Mouse (Mus musculus) inflammation-experienced regulatory T-cells (primary cell): ENCODE results near the gene Fermt3. TPM values are rescaled to one million over a fixed set of nuclear protein-coding genes. Genes with fewer than 3 reads are reported as not detected.

Experiments
- polyA plus RNA-seq, 2 experiments: library from polyadenylated mRNA; unstranded; fragments of 100-300 nt; shearing (Covaris generic); gene quantifications; one replicate each; pipeline ENCODE4 v1.2.1; 2017

Fermt3 gene
- 100 to 1,000 TPM; 341 to 346 TPM for polyA plus RNA-seq

GRCm38 (mm10) chr19:7019191-7019590 is at the start of gene Fermt3:
Gene Fermt3, minus strand, starts transcription at chr19:7019469.

GRCm38 (mm10) chr19:7056248-7057087 is 37.2 kb upstream of the Fermt3 start, which contains the start of gene Macrod1:
Gene Macrod1, plus strand, starts transcription at chr19:7056810.

GRCm38 (mm10) chr19:7039841-7040636 is 20.8 kb upstream of the Fermt3 start, which contains the start of gene Stip1:
Gene Stip1, minus strand, starts transcription at chr19:7039967.

GRCm38 (mm10) chr19:6996006-6996405 is 23.3 kb downstream of the Fermt3 start, which contains the start of the genes Nudt22 and Trpt1:
Gene Nudt22, minus strand, starts transcription at chr19:6996117.
Gene Trpt1, plus strand, starts transcription at chr19:6996131.

GRCm38 (mm10) chr19:6992011-6992858 is 27.0 kb downstream of the Fermt3 start, which contains the start of gene Dnajc4:
Gene Dnajc4, minus strand, starts transcription at chr19:6992572.

GRCm38 (mm10) chr19:6987061-6987903 is 32.0 kb downstream of the Fermt3 start, which contains the start of gene Vegfb:
Gene Vegfb, minus strand, starts transcription at chr19:6987651.

GRCm38 (mm10) chr19:6980381-6981093 is 38.7 kb downstream of the Fermt3 start, which contains the start of gene Fkbp2:
Gene Fkbp2, minus strand, starts transcription at chr19:6980501.

GRCm38 (mm10) chr19:6975537-6976521 is 43.4 kb downstream of the Fermt3 start, which contains the start of gene Plcb3:
Gene Plcb3, minus strand, starts transcription at chr19:6976470.

GRCm38 (mm10) chr19:6974211-6975205 is 44.8 kb downstream of the Fermt3 start, which contains the start of gene Ppp1r14b:
Gene Ppp1r14b, plus strand, starts transcription at chr19:6974968.

Other genes with a start within 250 kb of the Fermt3 start
- 10 to 100 TPM; 50.1 to 58.1 TPM for gene Rps6ka4, start 178.8 kb downstream of the Fermt3 start, polyA plus RNA-seq
- 10 to 100 TPM; 41.3 to 59.0 TPM for gene Ccdc88b, start 161.3 kb downstream of the Fermt3 start, polyA plus RNA-seq
- 100 to 1,000 TPM; 141 to 157 TPM for gene Trmt112, start 109.8 kb downstream of the Fermt3 start, polyA plus RNA-seq
- gene Prdx5, start 109.4 kb downstream of the Fermt3 start, polyA plus RNA-seq, result 100 to 1,000 TPM; 238 to 261 TPM
- 10 to 100 TPM; 25.6 to 26.6 TPM for gene Esrra, start 97.7 kb downstream of the Fermt3 start, polyA plus RNA-seq
- gene Catsperz, start 94.1 kb downstream of the Fermt3 start, polyA plus RNA-seq, result not detected
- not detected for gene Kcnk4, start 85.0 kb downstream of the Fermt3 start, polyA plus RNA-seq
- gene Bad, start 77.6 kb downstream of the Fermt3 start, polyA plus RNA-seq, result 10 to 100 TPM; 32.4 to 39.4 TPM
- gene Gpr137, start 77.0 kb downstream of the Fermt3 start, polyA plus RNA-seq, result 10 to 100 TPM; 14.2 to 14.5 TPM
- gene Ppp1r14b, start 44.5 kb downstream of the Fermt3 start, polyA plus RNA-seq, result 100 to 1,000 TPM; 164 to 215 TPM
- 10 to 100 TPM; 38.5 to 43.6 TPM for gene Plcb3, start 43.0 kb downstream of the Fermt3 start, polyA plus RNA-seq
- gene Fkbp2, start 39.0 kb downstream of the Fermt3 start, polyA plus RNA-seq, result 10 to 100 TPM; 40.3 to 59.9 TPM
- 10 to 100 TPM; 12.9 to 18.5 TPM for gene Vegfb, start 31.8 kb downstream of the Fermt3 start, polyA plus RNA-seq
- 10 to 100 TPM; 52.2 to 52.7 TPM for gene Dnajc4, start 26.9 kb downstream of the Fermt3 start, polyA plus RNA-seq
- 10 to 100 TPM; 24.4 to 38.2 TPM for gene Nudt22, start 23.4 kb downstream of the Fermt3 start, polyA plus RNA-seq
- 1 to 10 TPM; 5.4 to 7.0 TPM for gene Trpt1, start 23.3 kb downstream of the Fermt3 start, polyA plus RNA-seq
- gene Stip1, start 20.5 kb upstream of the Fermt3 start, polyA plus RNA-seq, result 100 to 1,000 TPM; 173 to 257 TPM
- gene Macrod1, start 37.3 kb upstream of the Fermt3 start, polyA plus RNA-seq, result 10 to 100 TPM; 15.3 to 31.2 TPM
- under 1 TPM; 0.13 to 0.88 TPM for gene Flrt1, start 86.3 kb upstream of the Fermt3 start, polyA plus RNA-seq
- gene Otub1, start 186.8 kb upstream of the Fermt3 start, polyA plus RNA-seq, result 10 to 100 TPM; 53.9 to 54.8 TPM
- gene Cox8a, start 198.1 kb upstream of the Fermt3 start, polyA plus RNA-seq, result 100 to 1,000 TPM; 406 to 412 TPM
- gene Naa40, start 221.7 kb upstream of the Fermt3 start, polyA plus RNA-seq, result 10 to 100 TPM; 45.3 to 48.1 TPM
- gene Rcor2, start 247.9 kb upstream of the Fermt3 start, polyA plus RNA-seq, result 1 to 10 TPM; 1.7 to 2.4 TPM